Mouse (Mus musculus): ENCODE results near the gene Zcchc2.

Zcchc2 gene

DNA sequence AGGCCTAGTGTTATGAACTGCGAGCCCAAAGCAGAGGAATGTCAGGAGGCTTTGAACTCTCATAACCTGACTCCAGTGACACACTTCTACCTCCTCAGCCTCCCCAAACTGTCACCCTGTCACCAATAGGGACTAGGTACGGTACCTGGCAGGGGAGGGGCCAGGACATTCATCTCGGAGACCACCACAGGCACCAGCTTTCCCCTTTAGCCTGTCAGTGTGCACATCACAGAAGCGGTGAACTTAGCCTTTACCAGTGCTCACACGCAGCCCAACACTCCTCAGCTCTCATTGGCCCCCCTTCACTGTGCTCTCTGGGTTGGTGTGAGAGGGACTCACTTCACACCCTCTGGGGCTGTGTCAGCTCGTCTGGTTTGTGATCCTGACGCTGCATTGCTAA lies 44.6 kb downstream of the Zcchc2 start:
- no peak for DNase-seq (ENCODE audit: low read depth, low spot score)

DNA sequence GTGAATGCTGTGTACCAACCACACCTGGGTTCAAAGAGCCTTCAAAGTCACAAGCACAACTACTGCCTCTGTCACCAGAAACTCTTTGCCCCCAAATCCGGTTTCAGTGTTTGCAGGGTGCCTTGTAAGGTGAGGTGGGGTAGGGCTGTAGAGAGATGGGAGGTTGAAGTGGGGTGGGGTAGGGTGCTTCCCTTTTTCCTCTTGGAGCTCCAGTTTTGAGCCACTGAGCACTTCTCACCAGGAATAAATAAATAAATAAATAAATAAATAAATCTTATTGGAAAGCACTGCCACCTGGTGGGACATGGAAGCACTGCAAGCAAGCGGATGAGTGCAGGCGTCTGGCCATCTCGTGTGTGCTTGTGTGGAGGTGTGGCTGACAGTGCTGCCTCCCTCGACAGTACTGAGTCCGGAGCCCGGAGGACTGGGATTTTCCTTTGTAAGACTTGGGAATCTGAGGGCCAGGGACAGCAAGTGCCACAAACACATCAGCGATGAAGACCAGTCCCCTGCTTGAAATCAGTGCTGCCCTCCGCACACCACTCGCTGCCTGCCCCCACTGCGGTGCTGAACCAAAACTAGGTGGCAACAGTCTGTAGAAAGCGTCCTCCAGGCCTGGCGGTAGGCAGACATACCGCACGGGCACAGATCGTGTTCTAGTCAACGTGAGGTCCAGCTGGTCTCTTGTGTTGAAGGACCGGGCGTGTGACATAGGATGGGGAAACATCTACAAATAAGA lies 46.8 kb downstream of the Zcchc2 start:
- DNase-seq (ENCODE audit: low read depth, low spot score), result peak; percentile 70

DNA sequence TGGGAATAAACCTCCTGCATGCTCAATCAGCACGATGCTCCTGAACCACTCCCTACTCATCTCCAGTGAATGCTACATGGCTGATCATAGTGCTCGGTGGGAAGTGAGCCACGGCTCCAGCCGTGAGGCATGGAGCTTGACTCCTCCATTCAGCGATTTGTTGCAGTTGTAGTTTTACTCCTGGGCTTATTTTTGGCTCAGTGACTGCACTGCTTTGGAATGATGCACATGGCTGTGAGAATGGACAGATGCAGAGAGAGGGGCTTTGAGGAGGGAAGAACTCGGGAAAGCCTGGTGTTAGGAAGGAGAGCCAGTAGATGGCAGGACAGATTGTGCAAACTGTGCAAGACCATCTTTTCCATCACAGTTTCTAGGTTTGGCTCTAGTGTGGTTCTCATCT lies 49.1 kb downstream of the Zcchc2 start:
- DNase-seq (ENCODE audit: low read depth, low spot score), result no peak

DNA sequence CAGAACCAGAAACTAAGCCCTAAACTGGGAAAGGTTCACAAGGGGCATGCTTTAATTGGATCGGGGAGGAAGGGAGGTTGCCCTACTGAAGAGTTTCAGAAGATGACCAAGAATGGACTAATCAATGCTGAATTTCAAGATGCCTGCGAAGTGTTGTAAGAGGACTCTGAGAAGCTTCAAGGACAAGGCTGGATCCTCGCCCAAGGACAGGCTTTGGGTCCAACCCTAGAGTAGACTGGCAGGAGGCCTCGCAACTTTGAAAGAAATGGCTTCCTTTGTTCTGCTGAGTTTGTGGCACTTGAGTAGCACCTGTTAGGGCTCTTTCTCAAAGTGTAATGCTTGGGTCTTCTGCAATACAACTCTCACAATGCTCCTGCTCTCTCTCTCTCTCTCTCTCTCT lies 50.1 kb downstream of the Zcchc2 start:
- DNase-seq (ENCODE audit: low read depth, low spot score), result no peak

DNA sequence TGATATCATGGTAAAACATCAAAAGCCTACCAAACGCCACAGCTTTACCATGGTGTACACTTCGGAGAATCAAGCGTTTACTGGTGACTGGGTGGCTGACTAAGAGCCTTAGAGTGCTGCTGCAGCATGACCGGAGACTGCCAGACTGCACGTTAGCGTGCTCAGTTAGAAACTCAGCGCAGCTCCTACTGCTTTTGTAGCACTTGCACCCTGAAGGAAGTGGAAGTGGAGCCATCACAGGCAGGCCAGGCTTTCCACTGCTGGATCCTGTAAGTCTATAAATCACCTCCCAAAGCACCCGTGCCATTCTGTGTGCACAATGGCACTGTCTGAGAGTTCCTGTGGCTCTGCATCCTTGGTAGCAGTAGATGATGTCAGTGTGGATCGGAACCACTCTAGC lies 52.0 kb downstream of the Zcchc2 start:
- DNase-seq (ENCODE audit: low read depth, low spot score), result no peak

DNA sequence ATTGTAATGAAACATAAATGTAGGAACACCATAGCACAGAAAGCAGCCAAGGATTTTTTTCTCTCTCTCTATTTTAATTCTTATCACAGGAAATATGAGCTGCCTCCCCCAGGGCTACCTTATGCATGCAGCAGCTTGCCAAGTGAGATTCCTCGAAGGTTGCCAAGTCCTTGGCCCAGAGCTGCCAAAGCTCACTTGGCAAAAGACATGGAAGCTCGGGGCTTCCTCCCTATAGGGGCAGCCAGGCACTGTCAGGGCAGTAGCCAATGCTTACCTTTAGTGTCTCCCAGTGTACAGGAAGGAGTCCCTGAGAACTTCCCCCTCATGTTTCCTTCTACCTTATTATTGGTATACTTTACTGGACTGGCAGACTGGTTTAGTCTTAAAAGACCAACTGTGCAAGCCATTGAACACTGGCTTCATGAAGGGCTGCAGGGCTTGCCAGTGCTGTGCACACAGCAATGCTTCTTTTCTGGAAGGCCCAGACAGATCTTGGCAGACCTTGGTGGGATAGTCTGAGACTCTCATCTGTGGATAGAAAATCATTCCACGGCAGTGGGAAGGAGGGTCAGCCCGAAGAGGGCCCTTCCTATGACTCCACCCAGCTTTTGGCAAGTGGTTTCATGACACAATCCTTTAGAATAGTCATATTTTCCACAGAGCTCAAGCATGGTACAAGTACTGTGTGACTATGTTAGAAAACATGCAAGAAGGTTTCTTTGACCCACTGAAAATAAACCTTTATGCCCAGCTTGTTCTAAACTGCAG lies 53.0 kb downstream of the Zcchc2 start:
- no peak for DNase-seq (ENCODE audit: low read depth, low spot score)

DNA sequence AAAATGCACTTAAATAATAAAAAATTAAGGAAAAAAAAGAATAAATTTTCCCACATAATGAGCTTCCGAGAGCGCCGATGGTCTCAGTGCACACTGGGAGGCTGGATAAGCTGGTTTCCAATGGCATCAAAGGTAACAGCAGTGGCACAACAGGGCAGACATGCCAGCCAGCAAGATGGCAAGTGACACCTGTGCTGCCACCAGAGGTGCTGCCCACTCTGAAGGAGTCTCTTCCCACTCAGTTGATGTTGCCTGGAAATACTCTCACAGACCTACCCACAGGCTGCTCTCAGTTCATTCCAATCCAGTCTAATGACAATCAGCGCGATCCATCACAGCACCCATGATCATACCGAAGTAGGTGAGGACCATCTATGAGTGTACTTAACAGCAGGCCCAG lies 58.8 kb downstream of the Zcchc2 start:
- DNase-seq (ENCODE audit: low read depth, low spot score), result no peak

DNA sequence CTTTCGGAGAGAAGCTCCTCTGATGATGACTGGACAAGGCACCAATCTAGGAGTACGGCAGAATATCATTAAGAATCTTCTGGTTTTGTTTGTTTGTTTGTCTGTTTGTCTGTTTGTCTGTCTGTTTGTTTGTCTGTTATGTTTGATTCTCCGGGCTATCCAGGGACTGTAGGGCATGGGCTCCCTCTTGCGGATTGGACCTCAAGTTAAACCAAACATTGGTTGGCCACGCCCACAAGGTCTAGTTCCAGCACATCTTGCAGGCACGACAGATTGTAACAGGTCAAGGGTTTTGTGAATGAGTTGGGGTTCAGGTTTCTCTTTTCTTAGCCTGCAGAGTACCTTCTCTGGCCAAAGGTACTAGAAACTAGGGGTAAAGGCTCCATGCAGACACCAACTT lies 64.8 kb downstream of the Zcchc2 start:
- no peak for DNase-seq (ENCODE audit: low read depth, low spot score)

DNA sequence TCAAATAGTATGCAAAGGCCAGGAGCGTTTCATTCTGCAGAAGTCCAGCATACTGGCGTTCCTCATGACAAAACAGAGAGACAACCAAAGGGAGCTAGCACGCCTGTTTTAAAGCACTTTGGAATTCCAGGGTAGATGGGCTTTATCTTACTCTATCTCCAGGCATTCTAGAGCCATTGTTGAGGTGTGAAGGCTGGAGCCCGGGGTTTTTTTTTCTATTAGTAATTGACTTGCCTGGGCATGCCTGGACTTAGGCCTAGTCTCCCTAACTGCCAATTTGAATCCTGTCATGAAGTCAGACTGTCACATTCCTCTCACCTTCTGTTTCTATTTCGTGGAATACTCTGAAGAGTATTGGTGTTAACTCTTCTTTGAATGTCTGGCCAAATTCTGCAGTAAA lies 68.1 kb downstream of the Zcchc2 start:
- DNase-seq (ENCODE audit: low read depth, low spot score), result no peak

DNA sequence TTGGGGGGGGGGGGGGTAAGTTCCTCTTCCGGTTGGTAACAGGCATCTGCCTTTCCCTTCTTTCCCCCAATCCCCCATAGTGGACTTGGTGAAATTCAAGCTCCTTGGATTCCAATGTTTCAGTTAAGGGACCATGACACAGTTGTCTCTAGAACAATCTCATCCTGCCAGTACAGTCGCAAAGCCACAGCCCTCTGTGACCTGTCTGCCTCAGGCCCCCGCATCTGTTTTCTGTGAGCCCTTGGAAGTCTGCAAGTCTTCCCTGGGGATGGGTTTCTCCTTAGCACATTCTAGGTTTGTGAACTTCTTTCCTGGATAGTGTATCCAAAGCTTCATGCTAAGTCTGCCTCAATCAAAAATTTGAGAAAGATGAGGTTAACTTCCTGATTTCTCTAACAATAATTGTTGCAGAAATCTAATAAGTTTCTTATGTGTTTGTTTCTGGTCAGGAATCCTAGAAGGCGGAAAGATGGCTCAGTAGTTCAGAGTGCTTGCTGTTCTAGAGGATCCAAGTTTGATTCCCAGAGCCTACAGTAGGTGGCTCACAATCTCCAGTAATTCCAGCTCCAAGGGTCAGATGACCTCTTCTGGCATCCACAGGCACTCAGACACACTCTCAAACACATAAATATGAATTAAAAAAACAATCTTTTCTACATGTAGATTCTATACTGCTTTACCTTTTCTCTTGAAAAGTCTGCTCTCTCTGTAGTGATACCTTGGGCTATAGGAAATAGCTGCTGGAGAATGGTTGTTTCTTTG lies 69.5 kb downstream of the Zcchc2 start:
- DNase-seq (ENCODE audit: low read depth, low spot score), result no peak

DNA sequence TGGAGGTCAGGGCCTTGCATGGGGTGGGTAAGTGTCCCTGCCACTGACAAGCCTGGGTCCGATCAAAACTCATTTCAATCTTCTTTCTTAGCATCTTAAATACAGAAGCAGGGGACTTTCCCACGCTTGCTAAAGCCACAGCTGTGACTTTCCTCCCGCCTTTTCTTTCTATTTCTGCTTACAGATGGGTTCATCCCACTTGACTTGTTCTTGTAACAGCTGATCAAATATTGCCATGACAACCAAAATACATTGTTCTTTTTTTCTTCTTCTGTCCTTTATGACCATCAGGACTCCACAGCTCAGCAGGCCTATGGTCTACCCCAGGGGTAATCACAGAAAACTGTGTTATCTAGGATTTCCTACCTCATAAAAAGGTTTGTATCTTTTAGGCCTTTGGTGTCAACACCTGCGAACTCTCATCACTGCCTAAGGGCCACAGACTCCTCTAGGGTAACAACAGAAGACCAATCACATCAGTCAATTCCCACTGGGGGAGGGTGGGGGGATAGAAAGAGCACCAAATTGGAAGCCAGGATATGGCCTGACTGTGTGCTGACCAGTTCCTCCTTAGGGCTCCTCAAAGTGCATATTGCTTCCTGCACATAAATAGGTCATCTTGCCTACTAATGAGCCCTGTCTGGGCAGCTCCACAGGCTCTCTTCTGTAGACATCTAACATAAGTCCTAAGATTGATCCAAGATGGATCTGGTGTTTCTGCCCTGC lies 71.1 kb downstream of the Zcchc2 start:
- DNase-seq (ENCODE audit: low read depth, low spot score), result no peak

DNA sequence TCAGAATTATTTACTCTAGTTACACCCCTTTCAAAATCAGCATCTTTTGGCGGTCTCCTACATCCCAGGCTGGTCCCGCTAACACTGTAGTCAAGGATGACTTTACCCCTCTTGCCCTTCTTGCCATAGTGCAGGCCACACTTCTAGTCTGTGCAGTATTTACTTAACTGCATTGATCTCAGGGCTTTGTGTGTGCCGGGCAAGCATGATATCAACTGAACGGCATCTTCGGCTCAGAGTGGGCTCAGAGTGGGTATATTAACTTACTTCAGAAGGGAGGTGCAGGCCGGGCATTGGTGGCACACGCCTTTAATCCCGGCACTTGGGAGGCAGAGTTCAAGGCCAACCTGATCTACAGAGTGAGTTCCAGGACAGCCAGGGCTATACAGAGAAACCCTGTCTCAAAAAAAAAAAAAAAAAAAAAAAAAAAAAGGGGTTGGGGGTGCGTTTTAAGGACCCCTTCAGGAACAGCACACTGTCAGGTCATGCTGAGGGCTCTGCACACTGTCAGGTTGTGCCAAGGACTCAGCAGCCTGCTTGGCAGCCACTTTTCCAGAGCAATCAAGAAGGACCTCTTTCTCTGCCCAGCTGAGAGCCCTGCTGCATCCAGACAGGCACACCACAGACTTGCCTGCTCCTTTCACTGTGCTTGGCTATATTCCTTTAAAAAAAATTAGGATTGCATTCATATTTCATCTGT lies 72.8 kb downstream of the Zcchc2 start:
- DNase-seq (ENCODE audit: low read depth, low spot score), result no peak

DNA sequence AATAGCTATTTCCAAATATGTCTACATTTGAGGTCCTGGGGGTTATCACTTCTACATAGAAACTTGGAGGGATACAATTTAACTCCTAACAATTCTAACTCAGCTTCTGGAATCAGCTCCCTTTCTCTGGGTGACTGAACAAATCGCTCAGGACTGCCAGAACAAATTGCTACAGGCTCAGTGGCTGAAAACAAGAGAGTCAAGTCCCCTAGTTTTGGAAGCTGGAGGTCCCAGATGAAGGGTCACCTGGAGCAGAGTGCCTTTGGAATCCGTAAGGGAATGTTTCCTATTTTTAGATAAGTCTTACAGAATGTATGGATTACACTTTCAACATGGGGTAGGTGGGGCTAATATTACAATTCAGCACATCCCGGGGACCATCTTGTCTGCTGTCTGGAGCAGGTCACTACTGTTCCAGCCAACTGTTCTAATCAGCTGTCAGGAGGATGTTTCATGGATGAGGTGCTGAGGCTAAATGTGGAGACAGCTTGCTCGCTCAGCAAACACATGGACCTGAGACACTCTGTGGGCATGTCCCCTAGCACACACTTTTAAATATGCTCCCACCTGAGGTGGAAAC lies 73.5 kb downstream of the Zcchc2 start:
- no peak for DNase-seq (ENCODE audit: low read depth, low spot score)

DNA sequence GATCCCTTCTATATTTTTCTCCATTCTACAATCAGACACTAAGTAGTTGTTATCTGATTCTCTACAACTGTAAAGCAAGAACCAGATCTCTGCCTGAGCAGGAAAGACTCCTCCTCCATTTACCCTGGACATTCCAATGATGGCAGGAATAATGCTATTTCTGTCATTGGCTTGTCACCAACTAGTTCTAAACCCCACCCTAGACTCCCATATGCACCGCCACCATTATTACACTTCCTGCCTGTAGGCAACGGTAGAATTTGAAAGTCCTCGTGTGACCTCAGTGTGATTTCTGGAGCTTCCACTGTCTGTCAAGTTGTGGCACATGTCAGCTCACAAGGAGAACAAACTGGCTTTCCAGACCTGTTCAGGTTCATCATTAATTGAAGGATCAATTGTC lies 74.1 kb downstream of the Zcchc2 start:
- no peak for DNase-seq (ENCODE audit: low read depth, low spot score)

DNA sequence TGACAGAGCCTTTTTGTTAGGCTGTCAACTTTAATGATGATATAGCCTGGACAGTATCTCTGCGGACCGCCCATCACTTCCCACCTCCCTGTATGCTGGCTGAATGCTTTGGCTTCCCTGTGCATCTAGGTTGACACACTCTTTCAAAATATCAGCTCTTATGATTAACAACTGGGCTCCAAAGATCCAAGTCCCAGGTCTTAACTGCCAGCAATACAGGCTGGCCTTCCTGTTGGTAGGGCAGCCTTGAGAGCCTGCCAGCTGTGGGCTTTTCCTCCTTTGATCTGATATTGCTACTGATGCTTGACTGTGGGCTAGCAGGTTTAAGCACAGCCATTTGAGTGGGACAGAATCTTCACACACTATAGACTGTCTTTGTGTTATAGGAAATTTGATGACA lies 74.5 kb downstream of the Zcchc2 start:
- no peak for DNase-seq (ENCODE audit: low read depth, low spot score)

DNA sequence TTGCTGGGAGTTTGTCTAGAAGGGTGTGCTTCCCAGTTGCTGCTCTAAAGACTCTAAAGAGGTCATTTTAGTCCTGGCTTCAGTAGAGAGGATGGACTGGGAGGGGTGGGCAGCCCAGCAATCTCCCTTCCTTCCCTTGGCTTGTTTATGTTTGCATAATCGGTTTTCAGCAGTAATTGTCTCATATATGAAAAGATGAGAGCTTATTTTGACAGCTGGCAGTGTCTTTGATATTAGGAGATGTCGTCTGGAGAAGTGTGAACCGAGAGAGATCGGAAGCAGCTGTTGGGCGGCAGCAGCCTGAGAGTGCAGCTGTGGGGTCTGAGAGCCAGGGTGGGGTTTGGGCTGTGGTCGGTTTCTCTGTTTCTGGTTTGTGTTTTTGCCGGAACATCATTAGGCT lies 75.5 kb downstream of the Zcchc2 start:
- peak; percentile 27 for DNase-seq (ENCODE audit: low read depth, low spot score)

DNA sequence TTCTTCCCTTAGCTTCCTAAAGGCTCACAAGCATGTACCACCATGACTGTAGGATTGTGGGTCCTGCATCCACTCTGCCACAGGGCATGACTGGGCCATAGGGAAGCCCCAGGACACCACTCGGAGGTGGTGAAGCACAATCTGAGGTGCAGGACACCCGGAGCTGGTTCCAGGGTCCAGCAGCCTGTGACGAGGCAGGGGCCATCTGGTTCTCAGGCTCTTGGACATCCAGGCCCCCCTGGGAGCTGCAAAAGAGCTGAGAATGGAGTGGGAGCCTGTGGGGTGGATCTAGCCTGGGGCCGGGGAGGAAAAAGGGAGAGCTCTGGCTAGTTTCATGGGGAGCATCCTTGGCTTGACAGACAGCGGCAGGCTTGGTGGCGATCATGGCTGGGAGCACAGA lies 77.1 kb downstream of the Zcchc2 start:
- DNase-seq (ENCODE audit: low read depth, low spot score), result no peak

DNA sequence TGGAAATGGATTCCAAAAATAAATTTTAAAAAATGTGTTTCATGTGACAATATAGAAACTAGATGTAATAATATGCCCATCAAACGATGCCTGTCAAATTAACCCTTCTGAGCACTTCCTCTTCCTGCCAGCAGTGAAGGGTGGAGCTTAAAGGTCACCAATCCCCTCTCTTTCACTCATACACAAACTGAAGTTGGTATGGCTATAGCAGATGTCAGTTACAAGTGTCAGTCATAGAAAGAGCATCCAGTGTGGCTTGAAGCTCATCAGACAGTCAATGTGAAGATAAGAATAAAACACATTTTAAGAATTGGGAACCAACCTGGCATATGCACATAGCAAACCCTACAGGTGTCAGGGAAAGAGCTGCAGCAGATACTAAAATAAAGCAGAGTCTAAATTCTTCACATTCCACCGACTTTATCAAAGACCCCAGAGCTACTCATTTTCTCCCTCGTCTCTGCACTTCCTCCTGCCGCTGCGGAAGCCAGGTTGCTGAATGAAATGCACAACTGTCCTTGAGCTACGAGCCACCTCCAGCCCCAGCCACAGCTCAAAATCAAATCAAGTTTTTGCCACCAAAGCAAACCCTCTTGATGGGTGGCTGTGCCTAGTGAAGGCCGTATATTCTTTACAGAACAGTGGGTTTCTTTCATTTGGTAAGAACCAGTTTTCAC lies 79.8 kb downstream of the Zcchc2 start:
- DNase-seq (ENCODE audit: low read depth, low spot score), result no peak

DNA sequence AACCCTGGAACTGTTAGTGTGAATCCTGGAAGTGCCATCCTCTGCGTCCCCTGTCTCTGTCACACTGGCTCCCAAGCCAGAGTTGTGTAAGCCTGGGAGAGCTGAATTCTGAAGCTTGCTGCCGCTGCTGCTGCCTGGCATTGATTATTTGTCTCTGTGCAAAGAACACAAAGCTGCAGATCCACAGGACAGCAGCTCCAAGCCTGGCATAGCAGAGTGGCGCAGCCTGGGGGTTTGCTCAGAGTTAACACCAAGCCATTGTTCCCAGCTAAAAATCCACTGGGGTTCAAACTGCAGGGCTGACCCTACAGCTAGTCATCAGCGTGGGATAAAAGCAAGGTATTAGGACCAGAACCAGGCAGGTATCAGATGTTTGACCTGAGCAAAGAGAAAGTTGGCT lies 80.6 kb downstream of the Zcchc2 start:
- no peak for DNase-seq (ENCODE audit: low read depth, low spot score)
